Mouse (Mus musculus): ENCODE measurements at regions not wholly inside any gene's neighbourhood (a gene's known extent, or its start where the extent isn't known, plus 50 kb on each side); places are given as distances from the start of the nearest gene placed in this dataset.
A peak's percentile ranks its signal among the peaks of the same experiment; 100 is the strongest.

DNA sequence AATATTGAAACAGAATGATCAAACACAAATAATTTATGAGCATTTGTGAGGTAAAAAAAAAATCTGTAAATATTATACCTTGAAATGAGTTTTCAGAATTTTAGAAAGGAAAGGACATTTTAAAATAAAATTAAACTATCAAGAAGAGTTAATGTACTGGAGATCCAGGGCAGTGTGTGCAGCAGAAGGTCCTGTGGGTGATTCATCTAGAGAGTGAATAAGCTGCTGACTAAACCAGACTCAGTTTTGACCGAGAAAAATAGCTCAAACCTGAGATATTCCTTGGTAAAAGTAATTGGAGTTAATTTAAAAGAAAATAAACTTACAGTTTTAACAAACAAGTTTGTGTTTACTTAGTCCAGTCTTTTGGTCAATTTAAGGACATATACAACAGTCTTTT, 1118.6 kb upstream of the Celf2 start:
- DNase-seq (ENCODE audit: extremely low spot score), result no peak

DNA sequence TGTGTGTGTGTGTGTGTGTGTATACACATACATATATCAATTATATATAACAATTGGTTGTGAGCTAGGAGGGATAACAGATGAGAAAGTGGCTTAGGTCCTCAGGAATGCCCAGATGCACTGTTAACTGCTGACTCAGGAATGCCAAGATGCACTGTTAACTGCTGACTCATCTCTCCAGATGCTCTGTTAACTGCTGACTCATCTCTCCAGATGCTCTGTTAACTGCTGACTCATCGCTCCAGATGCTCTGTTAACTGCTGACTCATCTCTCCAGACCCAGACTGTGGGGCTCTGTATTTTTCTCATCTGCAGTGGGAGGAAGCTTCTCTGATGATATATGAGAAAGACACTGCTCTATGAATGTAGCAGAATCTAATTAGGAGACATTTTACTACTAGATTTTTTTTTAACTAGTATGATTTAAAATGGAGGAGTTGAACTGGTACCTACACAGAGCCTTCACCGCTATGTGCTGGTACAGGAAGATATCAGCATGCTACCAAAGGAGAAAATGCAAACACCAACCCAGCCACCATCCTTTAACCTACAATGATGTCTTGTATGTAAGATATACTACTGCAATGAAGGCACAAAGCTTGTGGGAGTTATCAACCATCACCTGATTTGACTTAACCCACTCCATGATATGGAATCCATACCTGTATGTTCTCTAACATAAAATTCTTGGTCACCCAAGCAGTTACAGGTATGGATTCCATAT, 1119.3 kb upstream of the Celf2 start:
- no peak for DNase-seq (ENCODE audit: extremely low spot score)

DNA sequence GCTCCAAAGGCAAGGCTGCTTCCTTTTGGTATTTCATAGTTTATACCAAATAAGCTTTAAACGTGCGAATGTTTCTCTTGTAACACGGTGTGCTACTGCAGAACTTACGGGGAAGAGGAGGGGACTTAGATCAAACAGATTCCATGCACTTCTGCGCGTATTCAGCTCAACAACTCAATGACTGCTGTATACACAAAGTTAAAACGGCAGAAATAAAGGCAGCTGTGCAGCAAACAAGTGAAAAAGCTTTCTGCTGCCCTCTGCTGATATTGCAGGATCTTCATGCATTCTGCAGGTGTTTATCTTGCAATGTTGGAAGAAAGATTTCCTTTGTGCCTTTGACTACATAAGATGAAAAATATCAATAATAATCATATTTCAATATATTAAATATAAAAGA, 1128.7 kb upstream of the Celf2 start:
- DNase-seq (ENCODE audit: extremely low spot score), result no peak

DNA sequence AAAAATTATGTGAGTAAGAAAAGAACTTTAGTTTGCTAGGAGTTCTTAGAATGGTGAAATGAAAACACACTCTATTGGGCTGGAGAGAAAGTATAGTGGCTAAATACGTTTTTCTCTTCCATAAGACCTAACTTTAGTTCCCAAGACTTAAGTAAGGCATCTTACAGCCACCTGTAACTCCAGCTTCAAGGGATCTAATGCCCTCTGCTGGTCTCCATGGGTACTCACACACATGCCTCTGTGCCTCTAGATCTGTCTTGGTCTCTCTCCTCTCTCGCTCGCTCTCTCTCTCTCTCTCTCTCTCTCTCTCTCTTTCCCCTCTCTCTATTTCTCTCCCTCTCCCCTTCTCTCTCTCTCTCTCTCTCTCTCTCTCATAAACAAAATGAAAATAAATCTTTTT, 1129.9 kb upstream of the Celf2 start:
- DNase-seq (ENCODE audit: extremely low spot score), result no peak

GRCm38 (mm10) chr2:8645463-8645862, 1136.1 kb upstream of the Celf2 start:
- no peak for DNase-seq (ENCODE audit: extremely low spot score)

- no peak for DNase-seq (ENCODE audit: extremely low spot score)
Observed at GRCm38 (mm10) chr2:8660544-8660943, 1151.2 kb upstream of the Celf2 start.

GRCm38 (mm10) chr2:8673751-8674378, 1164.5 kb upstream of the Celf2 start:
- DNase-seq (ENCODE audit: extremely low spot score), result peak; percentile 59

DNA sequence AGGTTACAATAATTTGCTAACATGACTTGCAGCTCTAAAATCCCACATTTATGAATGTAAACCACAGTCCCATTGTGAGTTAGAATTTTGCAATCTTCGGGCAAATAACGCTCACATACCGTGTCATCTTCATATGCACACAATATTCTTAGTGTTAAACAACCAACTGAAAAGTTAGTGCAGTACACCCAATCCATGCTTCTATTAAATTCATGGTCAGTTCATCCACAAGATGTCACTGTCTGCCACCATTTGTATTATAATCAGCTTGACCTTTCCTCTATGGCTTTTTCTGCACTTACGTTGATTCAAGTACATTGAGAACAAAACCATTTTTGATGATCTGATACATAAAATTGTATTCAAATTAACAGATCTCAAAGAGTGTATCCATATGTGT, 1166.2 kb upstream of the Celf2 start:
- peak; percentile 19 for DNase-seq (ENCODE audit: extremely low spot score)

- peak; percentile 35 for DNase-seq (ENCODE audit: extremely low spot score)
Observed at GRCm38 (mm10) chr2:8676546-8676945, 1167.2 kb upstream of the Celf2 start.

DNA sequence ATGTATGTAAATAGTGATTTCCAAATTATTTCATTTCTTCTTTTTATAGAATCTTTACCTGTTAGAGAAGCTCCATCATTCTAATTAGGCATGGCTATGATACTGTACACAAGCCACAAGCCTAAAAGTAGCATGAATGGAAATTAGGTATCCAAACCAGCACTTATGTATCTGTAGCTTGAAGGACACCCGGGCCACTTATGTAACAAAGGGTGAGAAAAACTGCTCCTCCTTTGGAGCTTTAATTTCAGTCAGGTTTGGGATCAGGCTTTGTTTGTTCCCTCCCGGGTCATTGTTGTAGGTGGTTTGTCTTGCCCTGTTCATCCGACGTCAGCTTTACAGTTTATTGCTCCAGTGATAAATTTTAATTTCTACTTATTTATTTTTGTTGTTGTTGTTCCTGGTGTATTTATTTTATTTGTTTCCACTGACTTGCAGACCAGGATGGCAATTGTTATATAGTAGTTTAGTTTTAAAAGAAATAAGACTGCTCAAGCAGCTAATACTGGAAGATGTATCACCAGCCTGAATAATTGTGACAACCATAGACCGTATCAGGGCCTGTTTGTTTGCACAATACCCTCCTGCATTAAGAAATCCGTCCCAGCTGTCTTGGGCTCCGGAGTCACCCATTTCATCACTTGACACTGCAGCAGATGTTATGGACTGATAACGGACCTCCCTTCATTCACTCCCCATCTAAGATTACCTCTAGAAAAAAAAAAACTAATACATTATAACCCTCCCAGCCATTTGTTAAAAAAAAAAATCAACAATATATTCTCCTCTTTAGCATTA, 1181.7 kb upstream of the Celf2 start:
- DNase-seq (ENCODE audit: extremely low spot score), result no peak

DNA sequence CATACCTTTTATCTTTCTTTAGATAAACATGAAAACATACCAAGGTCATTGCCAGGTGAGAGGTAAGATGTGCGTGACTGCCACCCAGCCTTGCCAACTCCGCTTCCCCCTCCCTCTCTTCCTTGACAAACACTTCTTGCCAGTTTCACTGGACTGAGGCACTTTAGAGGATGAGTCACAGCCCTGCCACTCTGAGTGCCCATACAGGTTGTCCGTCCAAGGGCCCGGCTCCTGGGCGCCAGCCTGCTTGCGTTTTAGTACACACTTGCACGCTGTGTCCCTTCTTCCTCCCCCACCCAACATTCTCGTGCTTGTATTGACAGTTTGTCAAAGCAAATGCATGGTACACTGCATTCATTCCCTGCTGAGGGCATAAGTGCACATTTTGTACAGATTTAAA, 1151.7 kb upstream of the 4930412O13Rik start:
- no peak for DNase-seq (ENCODE audit: extremely low spot score)

DNA sequence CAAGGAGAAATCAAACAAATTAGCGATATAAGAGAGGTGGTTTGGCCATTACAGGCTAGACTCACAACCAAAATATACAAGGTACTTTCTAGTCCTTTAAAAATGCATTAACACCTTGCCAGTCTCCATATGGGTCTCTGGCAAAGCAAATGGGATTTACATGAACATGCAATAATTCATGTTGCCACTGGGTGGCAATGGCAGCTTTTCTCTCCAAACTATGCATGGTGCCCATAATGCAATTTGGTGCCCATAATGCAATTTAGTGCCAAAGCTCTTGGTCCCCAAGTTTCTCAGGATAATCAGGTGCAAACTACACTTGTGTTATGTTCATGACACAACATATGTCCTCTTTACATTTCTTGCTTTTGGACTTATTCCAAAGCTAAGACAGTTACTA, 1126.9 kb upstream of the 4930412O13Rik start:
- peak; percentile 27 for DNase-seq (ENCODE audit: extremely low spot score)

DNA sequence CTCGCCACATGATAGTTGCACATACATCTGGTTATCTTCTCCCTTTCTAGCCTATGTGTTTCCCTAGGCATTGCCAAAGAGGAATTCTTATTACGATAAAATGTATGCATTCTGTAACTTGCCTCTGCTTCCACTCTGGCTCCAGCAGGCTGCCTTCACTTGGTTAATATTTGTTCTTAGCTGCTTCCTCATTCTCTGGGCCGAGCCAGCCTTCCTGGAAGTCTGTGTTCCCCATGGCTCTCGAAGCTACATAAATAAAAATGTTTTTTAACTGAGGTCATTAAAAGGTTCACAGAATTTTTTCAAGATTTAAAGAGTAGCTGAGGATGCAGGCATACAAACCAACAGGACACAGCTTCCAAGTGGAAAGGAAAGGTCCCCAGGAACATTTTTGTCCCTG, 1124.5 kb upstream of the 4930412O13Rik start:
- no peak for DNase-seq (ENCODE audit: extremely low spot score)

GRCm38 (mm10) chr2:8770636-8771035, 1110.4 kb upstream of the 4930412O13Rik start:
- no peak for DNase-seq (ENCODE audit: extremely low spot score)

DNA sequence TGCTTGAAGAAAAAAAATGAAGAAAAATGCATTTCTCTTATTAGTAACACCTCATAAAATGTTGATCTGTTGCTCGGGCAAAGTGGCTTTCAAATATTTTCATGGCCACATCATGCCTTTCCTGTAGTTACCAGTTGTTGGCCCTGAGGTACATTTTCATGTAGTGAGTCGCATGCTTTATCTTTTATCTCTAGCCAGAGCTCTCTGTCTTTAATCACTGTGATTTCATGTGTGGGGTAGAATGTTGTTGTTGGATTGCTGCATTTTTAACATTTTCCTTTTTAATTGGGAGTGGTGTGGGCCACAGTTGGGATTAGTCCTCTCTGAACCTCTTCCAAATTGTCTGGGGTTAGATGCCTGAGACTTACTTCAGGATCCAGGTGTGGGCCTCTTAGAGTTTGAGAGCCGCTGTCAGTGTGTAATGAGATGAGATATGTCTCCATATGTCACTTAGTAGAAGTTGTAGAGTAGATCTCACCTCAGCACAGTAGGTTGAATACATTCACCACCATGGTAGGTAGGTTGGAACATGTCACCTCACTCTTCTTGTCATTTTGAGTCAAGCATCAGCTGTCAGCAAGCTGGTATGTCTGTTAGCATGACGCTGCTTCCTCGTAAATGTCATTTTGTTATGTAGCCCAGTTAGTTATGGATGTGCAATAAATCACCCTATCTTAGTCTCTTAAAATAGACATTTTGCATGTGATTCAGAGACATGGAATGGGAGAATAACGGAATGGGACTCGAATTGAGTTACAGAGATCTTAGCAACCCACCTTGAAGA, 1099.7 kb upstream of the 4930412O13Rik start:
- no peak for DNase-seq (ENCODE audit: extremely low spot score)

DNA sequence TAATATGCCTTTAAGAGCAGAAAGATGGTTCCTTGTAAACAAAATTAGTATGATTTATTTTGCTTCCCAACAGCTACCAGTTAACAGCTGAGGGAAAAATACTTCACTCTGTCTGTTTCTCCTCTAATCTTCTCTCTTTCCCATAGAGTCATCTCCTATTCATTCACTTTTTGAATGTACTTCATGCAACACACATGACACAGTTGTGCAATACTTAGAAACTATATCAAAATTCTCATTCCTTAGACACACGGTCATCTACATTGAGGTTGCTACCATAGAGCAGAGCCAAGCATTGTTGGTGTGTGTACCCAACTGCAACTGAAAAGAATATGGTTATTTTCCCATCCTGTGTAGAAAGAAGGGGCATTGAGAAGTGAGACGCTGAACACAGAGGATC, 1098.8 kb upstream of the 4930412O13Rik start:
- DNase-seq (ENCODE audit: extremely low spot score), result no peak

- DNase-seq (ENCODE audit: extremely low spot score), result no peak
Observed at GRCm38 (mm10) chr2:8802061-8802460, 1079.0 kb upstream of the 4930412O13Rik start.

GRCm38 (mm10) chr2:8809609-8810008, 1071.4 kb upstream of the 4930412O13Rik start:
- no peak for DNase-seq (ENCODE audit: extremely low spot score)

DNA sequence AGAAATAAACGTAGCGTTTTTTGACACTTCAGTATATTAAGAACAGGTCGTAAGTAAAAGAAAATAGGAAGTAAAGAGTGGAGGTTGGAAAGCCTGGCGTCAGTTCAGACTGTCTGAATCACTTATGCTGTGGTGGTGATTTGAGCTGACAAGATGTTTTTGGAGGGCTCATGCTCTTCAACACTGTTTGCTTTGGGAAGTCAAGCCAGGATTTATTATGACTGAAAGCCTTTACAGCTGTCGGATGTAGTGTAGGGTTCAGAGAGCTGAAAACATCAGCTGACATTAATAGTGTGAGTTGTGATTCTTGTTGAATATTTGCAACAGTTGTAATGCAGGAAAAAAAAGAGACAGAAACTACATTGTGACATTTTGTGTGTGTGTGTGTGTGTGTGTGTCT, 1062.9 kb upstream of the 4930412O13Rik start:
- no peak for DNase-seq (ENCODE audit: extremely low spot score)

- DNase-seq (ENCODE audit: extremely low spot score), result no peak
Observed at GRCm38 (mm10) chr2:8825406-8825805, 1055.6 kb upstream of the 4930412O13Rik start.
